Mouse (Mus musculus) right cerebral cortex, adult 18-20 months (tissue): ENCODE measurements around the gene Cst3.

Source experiments
- DNase-seq: peaks from one replicate; pipeline ENCODE4 v3.0.0; 2022; ENCODE audit warnings: mixed read lengths

Cst3 gene

GRCm38 (mm10) chr2:148875335-148875811, at the start of gene Cst3:
Gene Cst3 (minus strand): TSS chr2:148875692.
- peak; percentile 92 for DNase-seq

GRCm38 (mm10) chr2:148902286-148902685, 26.8 kb upstream of the Cst3 start:
- peak; percentile 57 for DNase-seq

- no peak for DNase-seq
Measured at GRCm38 (mm10) chr2:148900305-148900704, 24.8 kb upstream of the Cst3 start.

GRCm38 (mm10) chr2:148896219-148896618, 20.7 kb upstream of the Cst3 start:
- DNase-seq, result no peak

GRCm38 (mm10) chr2:148893107-148893506, 17.6 kb upstream of the Cst3 start:
- DNase-seq, result no peak

- peak; percentile 41 for DNase-seq
Measured at GRCm38 (mm10) chr2:148890021-148890851, 14.7 kb upstream of the Cst3 start.

GRCm38 (mm10) chr2:148889331-148890010, 14.0 kb upstream of the Cst3 start:
- no peak for DNase-seq

GRCm38 (mm10) chr2:148888872-148889271, 13.4 kb upstream of the Cst3 start:
- DNase-seq, result no peak

- no peak for DNase-seq
Measured at GRCm38 (mm10) chr2:148884738-148885137, 9.2 kb upstream of the Cst3 start.

GRCm38 (mm10) chr2:148879199-148879598, 3.7 kb upstream of the Cst3 start:
- no peak for DNase-seq

- no peak for DNase-seq
Measured at GRCm38 (mm10) chr2:148878641-148879130, 3.2 kb upstream of the Cst3 start.

GRCm38 (mm10) chr2:148877016-148877770, 1.7 kb upstream of the Cst3 start:
- DNase-seq, result no peak

- no peak for DNase-seq
Measured at GRCm38 (mm10) chr2:148874617-148875334, 716 bp downstream of the Cst3 start.

- no peak for DNase-seq
Measured at GRCm38 (mm10) chr2:148874224-148874616, 1.3 kb downstream of the Cst3 start.

- no peak for DNase-seq
Measured at GRCm38 (mm10) chr2:148872860-148873259, 2.6 kb downstream of the Cst3 start.

- DNase-seq, result no peak
Measured at GRCm38 (mm10) chr2:148870526-148870925, 5.0 kb downstream of the Cst3 start.

- DNase-seq, result no peak
Measured at GRCm38 (mm10) chr2:148868959-148869358, 6.5 kb downstream of the Cst3 start.

GRCm38 (mm10) chr2:148864966-148865365, 10.5 kb downstream of the Cst3 start, which contains the start of gene 9230104L09Rik:
Gene 9230104L09Rik (minus strand): TSS chr2:148865038.
- no peak for DNase-seq

- no peak for DNase-seq
Measured at GRCm38 (mm10) chr2:148861693-148862092, 13.8 kb downstream of the Cst3 start.

GRCm38 (mm10) chr2:148860993-148861392, 14.5 kb downstream of the Cst3 start:
- DNase-seq, result no peak

- DNase-seq, result no peak
Measured at GRCm38 (mm10) chr2:148857506-148857905, 18.0 kb downstream of the Cst3 start.
